Mouse (Mus musculus): ENCODE measurements around the gene Gsn. TPM values are rescaled to one million over a fixed set of nuclear protein-coding genes. Genes with fewer than 3 reads are reported as not detected.
A peak's percentile ranks its signal among the peaks of the same experiment; 100 is the strongest.

Gene Gsn
- polyA plus RNA-seq, 1 experiment, result 804 TPM

DNA sequence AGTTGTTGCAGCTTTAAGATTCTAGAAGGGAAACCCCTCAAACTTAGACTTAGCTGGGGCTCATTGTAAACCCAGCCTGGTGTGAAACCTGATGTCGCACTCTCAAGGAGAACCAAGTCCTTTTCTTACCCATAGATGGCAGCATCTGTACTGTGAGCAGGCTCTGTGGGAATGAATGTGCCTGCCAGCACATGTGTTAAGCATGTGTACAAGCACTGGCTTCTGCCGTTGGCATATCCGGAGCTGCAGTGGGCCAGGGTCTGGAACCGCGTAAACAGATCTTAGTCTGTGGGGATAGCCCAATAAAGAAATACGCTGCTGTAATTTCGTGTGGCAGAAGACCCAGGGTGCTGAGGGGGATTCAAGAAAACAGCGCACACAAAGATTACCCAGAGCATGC, 9.1 kb downstream of the Gsn start:
- Histone ChIP-seq H3K4me3 (ENCODE audit: insufficient read depth, low read depth, low read length) (no peak overlapping the region), H3K4me1 (ENCODE audit: control insufficient read depth, insufficient read depth, insufficient read length, low read length) (peaks cover 3% of the 10 kb centered on the region; the same call in 1 of the 2 replicates), H3K27ac (replicated peaks; ENCODE audit: low read depth, low read length) (no peak overlapping the region)

DNA sequence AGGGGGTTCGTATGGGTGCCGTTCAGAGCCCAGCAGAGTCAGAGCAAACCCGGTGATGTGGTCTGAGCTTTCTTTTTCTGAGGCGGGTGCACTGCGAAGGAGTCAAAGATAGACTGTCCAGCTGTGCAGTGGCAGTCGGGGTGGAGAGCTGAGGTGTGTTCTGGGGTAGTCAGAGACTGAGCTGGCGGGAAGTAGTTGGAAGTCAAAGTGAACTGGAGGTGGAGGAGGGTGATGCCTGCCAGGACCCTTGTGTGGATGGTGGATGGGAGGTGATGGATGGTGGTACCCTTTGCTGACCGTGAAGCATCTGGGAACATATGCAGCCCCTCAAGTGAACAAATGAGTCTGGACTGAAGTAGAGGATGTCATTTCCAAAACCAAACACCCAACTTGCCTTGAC, 9.6 kb downstream of the Gsn start:
- no peak overlapping the region for H3K27ac ChIP-seq (replicated peaks; ENCODE audit: low read depth, low read length)
- peaks cover 3% of the 10 kb centered on the region; the same call in 1 of the 2 replicates for H3K4me1 ChIP-seq (ENCODE audit: control insufficient read depth, insufficient read depth, insufficient read length, low read length)
- no peak overlapping the region for H3K4me3 ChIP-seq (ENCODE audit: insufficient read depth, low read depth, low read length)

GRCm38 (mm10) chr2:35266251-35266905, 10.2 kb downstream of the Gsn start:
- Histone ChIP-seq H3K27ac (replicated peaks; ENCODE audit: low read depth, low read length) (no peak overlapping the region), H3K4me1 (ENCODE audit: control insufficient read depth, insufficient read depth, insufficient read length, low read length) (peaks cover 3% of the 10 kb centered on the region; the same call in 1 of the 2 replicates), H3K4me3 (ENCODE audit: insufficient read depth, low read depth, low read length) (no peak overlapping the region)

- Histone ChIP-seq H3K4me1 (ENCODE audit: control insufficient read depth, insufficient read depth, insufficient read length, low read length) (peaks cover 3% of the 10 kb centered on the region; the same call in 1 of the 2 replicates), H3K4me3 (ENCODE audit: insufficient read depth, low read depth, low read length) (no peak overlapping the region), H3K27ac (replicated peaks; ENCODE audit: low read depth, low read length) (no peak overlapping the region)
Measured at GRCm38 (mm10) chr2:35267156-35267875, 11.1 kb downstream of the Gsn start.

GRCm38 (mm10) chr2:35267876-35268566, 11.8 kb downstream of the Gsn start:
- no peak overlapping the region for H3K4me3 ChIP-seq (ENCODE audit: insufficient read depth, low read depth, low read length)
- H3K27ac ChIP-seq (replicated peaks; ENCODE audit: low read depth, low read length), result no peak overlapping the region
- peaks cover 3% of the 10 kb centered on the region; the same call in 1 of the 2 replicates for H3K4me1 ChIP-seq (ENCODE audit: control insufficient read depth, insufficient read depth, insufficient read length, low read length)

GRCm38 (mm10) chr2:35269136-35269535, 13.0 kb downstream of the Gsn start:
- H3K4me1 ChIP-seq (ENCODE audit: control insufficient read depth, insufficient read depth, insufficient read length, low read length), result peaks cover 9% of the 10 kb centered on the region; the same call in 1 of the 2 replicates
- no peak overlapping the region for H3K27ac ChIP-seq (replicated peaks; ENCODE audit: low read depth, low read length)
- H3K4me3 ChIP-seq (ENCODE audit: insufficient read depth, low read depth, low read length), result no peak overlapping the region

DNA sequence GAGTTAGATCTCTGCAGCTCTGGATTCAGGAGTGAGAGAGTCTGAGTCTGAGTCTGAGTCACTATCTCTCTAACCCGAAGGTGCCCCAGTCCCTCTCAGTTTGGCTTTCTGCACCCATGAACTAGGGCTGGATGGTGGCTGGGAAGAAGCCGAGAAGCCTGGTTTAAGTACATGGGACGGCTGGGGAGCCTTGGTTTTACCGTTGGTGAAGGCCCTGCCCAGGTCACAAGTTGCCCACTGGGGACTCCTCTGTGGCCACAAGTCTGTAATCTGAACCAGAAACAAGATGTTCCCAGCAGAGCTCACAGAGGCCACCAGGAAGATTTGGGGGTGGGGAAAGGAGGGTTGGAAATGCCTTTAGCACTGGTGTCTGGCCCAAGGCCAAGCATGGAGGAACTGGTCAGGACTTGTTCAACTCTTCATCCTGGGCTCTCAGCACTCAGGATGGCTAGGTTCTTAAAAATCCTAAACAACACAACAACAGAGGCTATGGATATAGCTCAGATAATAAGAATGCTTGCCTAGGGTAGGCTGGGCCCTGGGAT, 13.6 kb downstream of the Gsn start:
- H3K27ac ChIP-seq (replicated peaks; ENCODE audit: low read depth, low read length), result no peak overlapping the region
- H3K4me3 ChIP-seq (ENCODE audit: insufficient read depth, low read depth, low read length), result no peak overlapping the region
- H3K4me1 ChIP-seq (ENCODE audit: control insufficient read depth, insufficient read depth, insufficient read length, low read length), result peaks cover 9% of the 10 kb centered on the region; the same call in 1 of the 2 replicates

DNA sequence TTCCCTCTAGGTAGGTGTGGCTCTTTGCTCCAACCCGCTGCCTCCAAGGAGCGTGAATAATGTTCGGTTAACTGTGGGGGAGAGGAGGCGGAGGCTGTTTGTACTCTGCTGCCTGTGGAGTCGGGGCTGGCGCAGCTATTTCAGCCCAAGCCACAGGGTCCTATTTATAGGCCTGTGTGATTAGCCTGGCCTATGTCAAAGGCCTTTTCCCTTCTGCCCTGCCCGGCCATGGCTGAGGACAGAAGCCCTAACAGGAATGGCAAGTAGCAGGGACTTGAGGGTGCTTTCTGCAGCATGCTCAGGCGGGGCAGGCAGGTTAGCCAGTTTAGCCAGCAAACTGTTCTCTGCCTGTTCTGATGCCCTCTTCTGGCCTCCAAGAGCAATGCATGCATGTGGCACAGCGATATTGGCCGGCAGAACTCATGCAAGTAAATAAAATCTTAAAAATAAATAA, 14.4 kb downstream of the Gsn start:
- Histone ChIP-seq H3K4me3 (ENCODE audit: insufficient read depth, low read depth, low read length) (no peak overlapping the region), H3K27ac (replicated peaks; ENCODE audit: low read depth, low read length) (no peak overlapping the region), H3K4me1 (ENCODE audit: control insufficient read depth, insufficient read depth, insufficient read length, low read length) (peaks cover 9% of the 10 kb centered on the region; the same call in 1 of the 2 replicates)

DNA sequence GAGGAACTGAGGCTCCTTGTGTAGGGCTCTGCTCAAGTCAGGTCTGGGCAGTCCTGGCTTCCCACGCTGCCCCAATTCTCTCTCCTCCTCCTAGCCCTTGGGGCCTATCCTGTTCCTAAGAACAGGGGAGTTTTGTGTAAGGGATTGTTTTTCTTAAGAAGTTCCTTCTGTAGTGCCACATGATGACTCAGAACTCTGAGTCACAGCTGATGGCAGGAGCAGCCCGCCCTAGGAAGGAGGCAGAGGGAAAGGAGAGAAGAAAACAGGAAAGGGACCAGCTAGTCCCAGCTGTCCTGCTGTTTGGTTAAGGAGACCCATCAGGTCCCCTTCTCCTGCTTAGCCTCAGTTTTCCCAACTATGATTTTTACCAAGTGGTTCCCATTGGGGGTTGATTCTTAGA, 15.6 kb downstream of the Gsn start:
- Histone ChIP-seq H3K27ac (replicated peaks; ENCODE audit: low read depth, low read length) (peak overlapping the region; percentile 23), H3K4me3 (ENCODE audit: insufficient read depth, low read depth, low read length) (no peak overlapping the region), H3K4me1 (ENCODE audit: control insufficient read depth, insufficient read depth, insufficient read length, low read length) (peaks cover 9% of the 10 kb centered on the region; the same call in 1 of the 2 replicates)

DNA sequence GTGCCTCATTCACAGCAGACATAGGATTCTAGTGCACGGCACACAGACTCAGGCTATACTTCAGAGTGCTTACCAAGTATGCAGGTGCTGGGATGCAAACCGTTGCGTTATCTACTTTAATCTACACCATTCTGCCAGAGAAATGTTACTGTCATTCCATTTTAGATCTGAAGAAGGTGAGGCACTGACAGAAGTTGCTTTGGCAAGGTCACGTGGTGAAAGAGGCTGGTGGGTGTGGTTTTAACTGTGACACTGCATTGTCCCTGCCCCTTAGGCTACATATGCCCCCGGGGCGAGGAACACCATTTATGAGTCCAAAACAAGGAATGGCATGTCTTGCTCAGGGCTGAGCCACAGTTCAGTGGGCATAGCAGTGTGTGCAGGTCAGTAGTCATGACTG, 16.7 kb downstream of the Gsn start:
- Histone ChIP-seq H3K4me1 (ENCODE audit: control insufficient read depth, insufficient read depth, insufficient read length, low read length) (peaks cover 14% of the 10 kb centered on the region), H3K4me3 (ENCODE audit: insufficient read depth, low read depth, low read length) (no peak overlapping the region), H3K27ac (replicated peaks; ENCODE audit: low read depth, low read length) (peak overlapping the region; percentile 82)

DNA sequence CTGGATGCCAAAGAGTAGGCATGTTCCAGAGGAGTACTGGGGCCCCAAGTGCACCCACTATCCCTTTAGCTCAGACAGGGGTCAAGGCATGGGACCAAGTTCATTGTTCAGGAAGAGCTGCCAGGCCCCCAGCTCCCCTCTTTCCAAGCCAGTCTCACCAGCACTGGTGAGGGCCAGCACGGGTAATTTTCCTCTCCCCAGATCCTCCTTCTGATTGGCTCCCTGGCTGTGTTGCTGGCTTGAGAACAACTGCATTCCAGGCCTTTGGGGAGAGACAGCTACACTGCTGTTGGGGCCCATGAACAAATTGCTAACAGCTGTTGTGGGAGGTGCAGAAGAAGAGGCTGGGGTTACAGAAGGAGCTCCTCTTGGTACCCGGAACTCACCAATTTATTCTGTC, 17.4 kb downstream of the Gsn start:
- Histone ChIP-seq H3K4me3 (ENCODE audit: insufficient read depth, low read depth, low read length) (no peak overlapping the region), H3K27ac (replicated peaks; ENCODE audit: low read depth, low read length) (peak overlapping the region; percentile 82), H3K4me1 (ENCODE audit: control insufficient read depth, insufficient read depth, insufficient read length, low read length) (peaks cover 18% of the 10 kb centered on the region)

GRCm38 (mm10) chr2:35277686-35278085, 21.5 kb downstream of the Gsn start:
- peaks cover 22% of the 10 kb centered on the region for H3K4me1 ChIP-seq (ENCODE audit: control insufficient read depth, insufficient read depth, insufficient read length, low read length)
- no peak overlapping the region for H3K4me3 ChIP-seq (ENCODE audit: insufficient read depth, low read depth, low read length)
- H3K27ac ChIP-seq (replicated peaks; ENCODE audit: low read depth, low read length), result peak overlapping the region; percentile 69

- peak overlapping the region; percentile 69 for H3K27ac ChIP-seq (replicated peaks; ENCODE audit: low read depth, low read length)
- H3K4me1 ChIP-seq (ENCODE audit: control insufficient read depth, insufficient read depth, insufficient read length, low read length), result peaks cover 19% of the 10 kb centered on the region
- no peak overlapping the region for H3K4me3 ChIP-seq (ENCODE audit: insufficient read depth, low read depth, low read length)
Measured at GRCm38 (mm10) chr2:35278371-35279210, 22.4 kb downstream of the Gsn start.

GRCm38 (mm10) chr2:35280001-35280400, 23.8 kb downstream of the Gsn start:
- Histone ChIP-seq H3K4me3 (ENCODE audit: insufficient read depth, low read depth, low read length) (no peak overlapping the region), H3K27ac (replicated peaks; ENCODE audit: low read depth, low read length) (no peak overlapping the region), H3K4me1 (ENCODE audit: control insufficient read depth, insufficient read depth, insufficient read length, low read length) (peaks cover 16% of the 10 kb centered on the region)
